Mouse (Mus musculus): ENCODE data around the gene Rgs9. TPM values are rescaled to one million over a fixed set of nuclear protein-coding genes. Genes with fewer than 3 reads are reported as not detected.

Rgs9 gene
- polyA plus RNA-seq, 1 experiment from 2014 or later: 1.1 TPM

Other genes starting within 250 kb of the Rgs9 start
- not detected in 2 replicates for gene E030025P04Rik, start 153.8 kb downstream of the Rgs9 start, polyA plus RNA-seq (2016; fragmentation: Nextera tagmentation; extraction: Ambion mirVana)
- 21.6 and 27.2 TPM in 2 replicates for gene Gna13, start 64.7 kb upstream of the Rgs9 start, polyA plus RNA-seq (2016; fragmentation: Nextera tagmentation; extraction: Ambion mirVana)
- not detected in 2 replicates for gene 9930022D16Rik, start 115.8 kb upstream of the Rgs9 start, polyA plus RNA-seq (2016; fragmentation: Nextera tagmentation; extraction: Ambion mirVana)
- 32.5 and 33.9 TPM in 2 replicates for gene Amz2, start 127.8 kb upstream of the Rgs9 start, polyA plus RNA-seq (2016; fragmentation: Nextera tagmentation; extraction: Ambion mirVana)
- gene Arsg, start 175.2 kb upstream of the Rgs9 start, polyA plus RNA-seq (2016; fragmentation: Nextera tagmentation; extraction: Ambion mirVana): 4.5 and 5.7 TPM in 2 replicates
- gene Slc16a6, start 175.5 kb upstream of the Rgs9 start, polyA plus RNA-seq (2016; fragmentation: Nextera tagmentation; extraction: Ambion mirVana): 10.9 and 11.9 TPM in 2 replicates

All from heart, embryonic 12.5 days (tissue).